Mouse (Mus musculus): Measurements from ENCODE around the gene Tbx2.

Tbx2 gene

GRCm38 (mm10) chr11:85823794-85824193 is 8.6 kb upstream of the Tbx2 start:
- no peak for DNase-seq (ENCODE audit: extremely low read depth, insufficient read length, low spot score)

GRCm38 (mm10) chr11:85825031-85825430 is 7.3 kb upstream of the Tbx2 start:
- no peak for DNase-seq (ENCODE audit: extremely low read depth, insufficient read length, low spot score)

GRCm38 (mm10) chr11:85825823-85826222 is 6.5 kb upstream of the Tbx2 start:
- no peak for DNase-seq (ENCODE audit: extremely low read depth, insufficient read length, low spot score)

- DNase-seq (ENCODE audit: extremely low read depth, insufficient read length, low spot score) = no peak
Observed at GRCm38 (mm10) chr11:85827342-85827741, 5.0 kb upstream of the Tbx2 start.

GRCm38 (mm10) chr11:85828691-85829519 is 3.4 kb upstream of the Tbx2 start:
- DNase-seq (ENCODE audit: extremely low read depth, insufficient read length, low spot score) = no peak

- DNase-seq (ENCODE audit: extremely low read depth, insufficient read length, low spot score) = no peak
Observed at GRCm38 (mm10) chr11:85829520-85830440, 2.6 kb upstream of the Tbx2 start.

- DNase-seq (ENCODE audit: extremely low read depth, insufficient read length, low spot score) = no peak
Observed at GRCm38 (mm10) chr11:85830901-85831341, 1.4 kb upstream of the Tbx2 start.

- DNase-seq (ENCODE audit: extremely low read depth, insufficient read length, low spot score) = no peak
Observed at GRCm38 (mm10) chr11:85831656-85832230, 608 bp upstream of the Tbx2 start.

GRCm38 (mm10) chr11:85833081-85833521 is 750 bp downstream of the Tbx2 start:
- no peak for DNase-seq (ENCODE audit: extremely low read depth, insufficient read length, low spot score)

- DNase-seq (ENCODE audit: extremely low read depth, insufficient read length, low spot score) = no peak
Observed at GRCm38 (mm10) chr11:85833761-85834385, 1.5 kb downstream of the Tbx2 start.

GRCm38 (mm10) chr11:85834386-85834931 is 2.1 kb downstream of the Tbx2 start:
- no peak for DNase-seq (ENCODE audit: extremely low read depth, insufficient read length, low spot score)

- DNase-seq (ENCODE audit: extremely low read depth, insufficient read length, low spot score) = no peak
Observed at GRCm38 (mm10) chr11:85835001-85835752, 2.8 kb downstream of the Tbx2 start.

GRCm38 (mm10) chr11:85835753-85836522 is 3.6 kb downstream of the Tbx2 start:
- no peak for DNase-seq (ENCODE audit: extremely low read depth, insufficient read length, low spot score)

GRCm38 (mm10) chr11:85836523-85837290 is 4.4 kb downstream of the Tbx2 start:
- no peak for DNase-seq (ENCODE audit: extremely low read depth, insufficient read length, low spot score)

GRCm38 (mm10) chr11:85837291-85837647 is 4.9 kb downstream of the Tbx2 start:
- DNase-seq (ENCODE audit: extremely low read depth, insufficient read length, low spot score) = no peak

GRCm38 (mm10) chr11:85837648-85838423 is 5.5 kb downstream of the Tbx2 start:
- DNase-seq (ENCODE audit: extremely low read depth, insufficient read length, low spot score) = no peak

- no peak for DNase-seq (ENCODE audit: extremely low read depth, insufficient read length, low spot score)
Observed at GRCm38 (mm10) chr11:85838424-85839257, 6.3 kb downstream of the Tbx2 start.
